Mouse (Mus musculus) embryonic facial prominence, embryonic 14.5 days (tissue): ENCODE measurements around the gene Ptprb. TPM values are rescaled to one million over a fixed set of nuclear protein-coding genes. Genes with fewer than 3 reads are reported as not detected.

Source experiments
- ATAC-seq: fragments of 200-750 bp; cut with Nextera tagmentation; 2 replicates; pipeline ENCODE4 v1.8.0; 2017; ENCODE audit warnings: low read depth, moderate number of reproducible peaks, moderate TSS enrichment
- DNase-seq: peaks from one replicate; pipeline ENCODE4 v3.0.0-alpha.2; 2015; ENCODE audit warnings: low spot score
- H3K27ac ChIP-seq: fragments of 300-500 bp; sonication (generic); replicated peaks from 2 replicates; pipeline ENCODE4 v1.5.1; 2014; ENCODE audit warnings: low read depth, mild to moderate bottlenecking, low read length, moderate library complexity
- H3K27me3 ChIP-seq: fragments of 300-500 bp; sonication (generic); replicated peaks from 2 replicates; pipeline ENCODE4 v1.6.1; 2014; ENCODE audit warnings: low read length; ENCODE audit not compliant: control insufficient read depth, insufficient read depth
- H3K36me3 ChIP-seq: fragments of 300-500 bp; sonication (generic); 2 replicates; pipeline ENCODE4 v1.6.1; 2014; ENCODE audit warnings: low read length, mixed read lengths; ENCODE audit not compliant: control insufficient read depth, insufficient read depth
- H3K4me1 ChIP-seq: fragments of 300-500 bp; sonication (generic); 2 replicates; pipeline ENCODE4 v1.6.1; 2014; ENCODE audit warnings: antibody characterized with exemption, low read length; ENCODE audit not compliant: control insufficient read depth, insufficient read depth
- H3K4me2 ChIP-seq: fragments of 300-500 bp; sonication (generic); 2 replicates; pipeline ENCODE4 v1.6.1; 2014; ENCODE audit warnings: low read depth, mild to moderate bottlenecking, low read length, moderate library complexity, mixed read lengths
- H3K4me3 ChIP-seq: fragments of 300-500 bp; sonication (generic); 2 replicates; pipeline ENCODE4 v1.5.1; 2014; ENCODE audit warnings: low read depth, mild to moderate bottlenecking, low read length
- H3K9ac ChIP-seq: fragments of 300-500 bp; sonication (generic); 2 replicates; pipeline ENCODE4 v1.6.1; 2014; ENCODE audit warnings: low read depth, mild to moderate bottlenecking, low read length, moderate library complexity, mixed read lengths
- H3K9me3 ChIP-seq: fragments of 300-500 bp; sonication (generic); 2 replicates; pipeline ENCODE4 v1.6.1; 2016; ENCODE audit warnings: low read length; ENCODE audit not compliant: control insufficient read depth
- WGBS: fragments of 180-500 bp; shearing (Covaris S2); extraction: QIAGEN DNeasy Blood & Tissue Kit; methylation state at CpG from one replicate; pipeline ENCODE4 v1.1.7; 2014; 5-methylcytosine and 5-hydroxymethylcytosine counted together
- polyA plus RNA-seq: library from polyadenylated mRNA; unstranded; fragments of >200 nt; fragmentation: Nextera tagmentation; extraction: Ambion mirVana; gene quantifications from 2 replicates; pipeline ENCODE4 v1.2.1, GENCODE M21; 2014

The Ptprb gene
- polyA plus RNA-seq, 1 experiment from 2014 or later: 3.8 TPM

DNA sequence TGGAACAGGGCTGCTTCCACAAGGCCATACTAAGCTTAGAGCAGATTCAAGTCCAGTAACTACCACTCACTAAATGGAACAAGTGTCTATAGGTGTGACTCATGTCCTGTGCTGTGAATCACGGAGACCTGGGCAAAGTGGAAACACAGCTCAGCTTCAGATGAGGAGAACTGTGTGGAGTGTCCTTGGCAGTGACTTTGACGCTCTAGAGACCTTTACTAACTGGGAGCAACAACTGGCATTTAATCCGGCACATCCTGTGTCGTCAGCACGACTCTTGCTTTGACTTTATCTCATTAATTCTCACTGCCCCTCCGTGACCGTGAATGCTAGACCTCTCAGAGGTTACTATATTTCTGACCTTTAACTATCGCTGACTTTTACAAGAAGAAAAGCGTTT, 135.5 kb downstream of the Ptprb start:
- Histone ChIP-seq H3K27me3 (no peaks in the 10 kb centered on the region), H3K4me2 (no peak overlapping the region), H3K9me3 (peaks cover 5% of the 10 kb centered on the region; the same call in 1 of the 2 replicates), H3K4me3 (no peak overlapping the region), H3K4me1 (no peaks in the 10 kb centered on the region), H3K36me3 (no peaks in the 10 kb centered on the region), H3K9ac (no peak overlapping the region), H3K27ac (no peak overlapping the region)
- ATAC-seq (no peak), DNase-seq (no peak)
- WGBS: 51% methylated on average over 9 of the region's 9 CpGs

DNA sequence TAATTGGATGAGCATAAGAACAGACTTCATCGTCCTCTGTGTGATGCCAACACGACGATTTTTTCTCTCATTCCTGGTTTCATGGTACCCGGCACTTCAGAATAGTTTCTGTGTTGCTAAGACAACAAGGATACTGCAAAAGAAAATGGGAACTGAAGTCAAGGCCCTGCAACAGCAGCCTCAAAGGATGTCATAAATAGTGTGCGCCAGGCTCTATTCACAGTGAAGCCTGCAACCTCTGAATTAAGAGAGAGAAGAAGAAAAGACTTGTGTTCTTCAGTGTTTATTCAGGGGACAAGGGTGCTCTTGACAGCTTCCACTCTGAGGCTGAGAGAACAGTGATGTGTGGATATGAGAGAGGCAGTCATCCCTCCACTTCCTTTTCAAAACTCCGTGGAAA, 140.8 kb downstream of the Ptprb start:
- H3K36me3 ChIP-seq: no peaks in the 10 kb centered on the region; the same call in 1 of the 2 replicates
- H3K27ac ChIP-seq: no peak overlapping the region
- no peak overlapping the region for H3K4me2 ChIP-seq
- no peaks in the 10 kb centered on the region for H3K4me1 ChIP-seq
- H3K9me3 ChIP-seq: peaks cover 5% of the 10 kb centered on the region; the same call in 1 of the 2 replicates
- H3K4me3 ChIP-seq: no peak overlapping the region
- no peak for ATAC-seq
- DNase-seq: no peak
- no peak overlapping the region for H3K9ac ChIP-seq
- 75% methylated on average over 6 of the region's 6 CpGs for WGBS
- H3K27me3 ChIP-seq: no peaks in the 10 kb centered on the region

DNA sequence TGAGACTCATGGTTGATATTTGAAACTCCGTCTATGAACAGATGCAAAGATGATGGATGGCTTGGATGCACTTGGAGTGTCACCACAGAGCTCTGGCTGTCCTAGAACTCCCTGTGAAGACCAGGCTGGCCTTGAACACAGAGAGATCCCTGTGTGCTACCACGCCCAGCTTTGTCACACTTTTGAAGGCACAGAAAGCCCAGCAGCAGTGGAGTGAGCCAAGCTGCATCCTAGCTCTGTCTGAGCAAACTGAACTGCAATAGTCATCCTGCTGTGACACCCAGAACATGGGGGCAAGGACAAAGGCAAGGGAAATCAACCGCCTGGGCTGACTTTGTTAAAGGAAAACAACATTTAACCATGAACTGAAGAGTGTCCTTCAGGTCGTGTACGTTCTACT, 141.4 kb downstream of the Ptprb start:
- no peaks in the 10 kb centered on the region for H3K4me1 ChIP-seq
- peaks cover 5% of the 10 kb centered on the region; the same call in 1 of the 2 replicates for H3K9me3 ChIP-seq
- DNase-seq: no peak
- 81% methylated on average over 5 of the region's 5 CpGs for WGBS
- no peak overlapping the region for H3K4me3 ChIP-seq
- H3K27me3 ChIP-seq: no peaks in the 10 kb centered on the region
- no peak for ATAC-seq
- no peak overlapping the region for H3K9ac ChIP-seq
- no peaks in the 10 kb centered on the region; the same call in 1 of the 2 replicates for H3K36me3 ChIP-seq
- no peak overlapping the region for H3K4me2 ChIP-seq
- H3K27ac ChIP-seq: no peak overlapping the region

DNA sequence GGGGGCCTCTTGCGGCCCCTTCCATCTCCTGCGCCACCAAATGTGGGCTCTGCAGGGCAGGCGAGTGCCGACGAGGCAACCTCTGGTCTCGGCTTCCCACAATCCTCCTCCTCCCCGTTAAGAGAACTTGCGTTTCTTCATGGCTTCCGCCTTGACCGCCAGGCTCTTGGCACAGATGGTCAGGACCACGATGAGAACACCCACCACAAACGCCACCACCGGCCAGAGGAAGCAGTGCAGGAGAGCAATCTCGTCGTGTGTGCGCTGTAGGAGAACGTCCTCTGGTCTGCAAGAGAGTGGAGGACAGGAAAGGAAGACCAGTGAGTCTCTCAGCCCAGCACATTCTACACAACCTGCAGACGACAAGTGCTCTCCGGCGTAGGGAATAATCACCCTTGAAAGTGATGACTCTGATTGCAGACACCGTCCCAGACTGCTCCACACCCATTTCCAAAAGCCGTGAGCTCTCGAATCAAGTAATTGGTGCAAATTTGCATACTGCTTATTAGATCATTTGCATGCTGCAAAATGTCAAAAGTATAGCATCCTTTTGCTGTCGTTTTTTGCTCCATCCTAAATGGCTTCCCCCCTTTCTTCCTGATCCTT, 142.9 kb downstream of the Ptprb start:
- Histone ChIP-seq H3K27ac (no peak overlapping the region), H3K36me3 (no peaks in the 10 kb centered on the region; the same call in 1 of the 2 replicates), H3K9me3 (peaks cover 5% of the 10 kb centered on the region; the same call in 1 of the 2 replicates), H3K4me2 (no peak overlapping the region), H3K4me1 (no peaks in the 10 kb centered on the region), H3K9ac (no peak overlapping the region), H3K4me3 (no peak overlapping the region), H3K27me3 (no peaks in the 10 kb centered on the region)
- WGBS: 82% methylated on average over 24 of the region's 24 CpGs
- DNase-seq: no peak
- ATAC-seq: no peak

DNA sequence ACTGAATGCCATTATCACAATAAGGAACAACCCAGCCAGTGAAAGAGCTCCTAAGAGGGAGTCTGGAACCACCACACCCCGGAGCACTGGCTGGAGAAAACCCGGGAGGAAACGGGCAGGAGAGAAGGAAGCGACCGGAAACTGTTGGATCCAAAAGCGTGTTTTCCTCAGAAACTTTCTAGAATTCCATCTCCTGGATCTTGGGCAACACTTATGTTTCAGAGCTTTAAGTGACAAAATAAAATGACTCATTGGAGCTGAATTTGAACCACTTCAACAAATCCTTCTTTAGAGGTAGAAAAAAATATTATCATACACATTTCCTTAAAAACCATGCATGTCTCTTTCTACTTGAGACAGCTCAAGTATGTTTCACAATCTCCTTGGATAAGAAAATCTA, 145.7 kb downstream of the Ptprb start:
- H3K9me3 ChIP-seq: no peaks in the 10 kb centered on the region
- H3K36me3 ChIP-seq: no peaks in the 10 kb centered on the region; the same call in 1 of the 2 replicates
- WGBS: 94% methylated on average over 6 of the region's 6 CpGs
- no peaks in the 10 kb centered on the region for H3K4me1 ChIP-seq
- no peaks in the 10 kb centered on the region for H3K27me3 ChIP-seq
- no peak overlapping the region for H3K27ac ChIP-seq
- ATAC-seq: no peak
- H3K9ac ChIP-seq: no peak overlapping the region
- no peak overlapping the region for H3K4me2 ChIP-seq
- H3K4me3 ChIP-seq: no peak overlapping the region
- no peak for DNase-seq

DNA sequence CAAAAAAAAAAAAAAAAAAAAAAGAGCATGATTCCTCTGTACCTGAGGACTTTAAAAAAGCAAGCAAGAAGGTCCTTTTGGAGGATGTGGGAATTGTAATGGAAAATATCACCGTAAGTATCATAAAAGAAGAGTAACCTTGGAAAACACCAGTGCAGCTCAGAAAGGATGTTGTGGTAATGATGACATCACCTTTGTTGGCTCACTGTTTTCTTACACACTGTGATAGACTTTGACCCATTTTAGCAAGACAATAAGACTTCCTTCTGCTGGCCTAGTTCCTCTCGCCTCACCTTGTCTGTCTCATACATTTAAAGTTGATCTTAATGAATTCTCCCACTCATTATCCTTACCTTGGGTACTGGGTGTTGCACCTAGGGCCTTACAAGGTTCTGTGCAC, 147.2 kb downstream of the Ptprb start:
- DNase-seq: no peak
- Histone ChIP-seq H3K9ac (no peak overlapping the region), H3K4me1 (no peaks in the 10 kb centered on the region), H3K27ac (no peak overlapping the region), H3K9me3 (no peaks in the 10 kb centered on the region), H3K27me3 (no peaks in the 10 kb centered on the region), H3K36me3 (no peaks in the 10 kb centered on the region), H3K4me2 (no peak overlapping the region), H3K4me3 (no peak overlapping the region)
- WGBS: 88% methylated on average over 2 of the region's 2 CpGs
- no peak for ATAC-seq

DNA sequence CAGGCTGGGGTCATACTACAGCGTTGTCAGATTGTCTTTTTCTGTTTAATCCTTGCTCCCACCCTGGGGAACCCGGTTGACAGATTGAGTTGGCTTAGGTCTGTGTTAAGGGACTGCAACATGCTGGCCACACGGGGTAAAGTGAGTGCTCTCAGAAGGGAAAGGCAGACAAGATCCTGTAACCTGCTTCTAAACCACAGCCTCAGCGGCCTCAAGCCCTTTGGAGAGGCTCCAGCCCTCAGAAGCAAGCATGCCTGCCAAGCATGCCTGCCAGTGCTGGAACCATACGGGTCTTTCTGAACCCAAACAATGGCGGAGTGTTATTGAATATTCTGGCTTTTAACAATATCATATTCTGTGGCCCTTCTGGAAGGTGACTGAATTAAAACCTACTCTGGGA, 149.6 kb downstream of the Ptprb start:
- no peak for ATAC-seq
- WGBS: 67% methylated on average over 6 of the region's 6 CpGs

DNA sequence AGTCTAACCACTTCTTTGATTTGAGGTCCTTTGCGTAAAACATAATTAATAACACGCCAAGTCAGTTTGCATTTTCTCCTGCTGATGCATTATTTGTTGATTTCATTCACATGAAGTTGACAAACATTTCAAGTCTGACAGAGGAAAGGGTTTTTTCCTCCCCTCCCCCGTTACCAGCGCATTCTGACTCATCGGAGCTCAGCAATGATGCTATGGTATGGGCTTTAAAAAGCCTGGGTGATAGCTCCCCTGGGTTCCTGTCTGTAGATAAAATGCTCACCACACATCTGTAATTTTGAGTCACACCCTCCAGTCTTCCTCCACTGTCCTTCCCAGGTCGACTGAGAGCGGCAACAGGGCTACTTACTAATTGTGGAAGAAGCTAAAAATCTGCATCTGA, 150.9 kb downstream of the Ptprb start:
- Histone ChIP-seq H3K9me3 (0 out of 2 replicates have a peak, but pooled peaks cover 11% of the 10 kb centered on the region), H3K4me1 (no peaks in the 10 kb centered on the region), H3K36me3 (no peaks in the 10 kb centered on the region), H3K4me3 (no peak overlapping the region), H3K4me2 (no peak overlapping the region), H3K9ac (no peak overlapping the region), H3K27ac (no peak overlapping the region), H3K27me3 (no peaks in the 10 kb centered on the region)
- WGBS: 82% methylated on average over 7 of the region's 7 CpGs
- ATAC-seq (no peak), DNase-seq (no peak)

More for the DNA sequence above, 149.6 kb downstream of the Ptprb start:
- DNase-seq: peak; percentile 56
- Histone ChIP-seq H3K4me3 (no peak overlapping the region), H3K27me3 (no peaks in the 10 kb centered on the region), H3K36me3 (no peaks in the 10 kb centered on the region), H3K4me2 (no peak overlapping the region), H3K4me1 (no peaks in the 10 kb centered on the region), H3K27ac (no peak overlapping the region), H3K9me3 (0 out of 2 replicates have a peak, but pooled peaks cover 11% of the 10 kb centered on the region), H3K9ac (no peak overlapping the region)
